Mouse (Mus musculus) lung, adult 2 months (tissue): ENCODE data around the gene Epb41l4b. TPM values are rescaled to one million over a fixed set of nuclear protein-coding genes. Genes with fewer than 3 reads are reported as not detected.

ENCODE experiments used
- DNase-seq: peaks from one replicate; pipeline ENCODE4 v3.0.0; 2022
- H3K4me1 ChIP-seq: fragments of 200-500 bp; 2 replicates; pipeline ENCODE4 v1.6.1; 2011; ENCODE audit warnings: low read length; ENCODE audit not compliant: control insufficient read depth, insufficient read depth
- H3K4me3 ChIP-seq: fragments of 200-500 bp; replicated peaks from 2 replicates; pipeline ENCODE3; 2011; ENCODE audit warnings: low read depth, mild to moderate bottlenecking, control low read depth, low read length; ENCODE audit errors: extremely low read depth
- CTCF ChIP-seq: fragments of 200-500 bp; IDR thresholded peaks from 2 replicates; pipeline ENCODE4 v1.5.1; 2011; ENCODE audit warnings: mild to moderate bottlenecking, low read length, control low read depth; ENCODE audit not compliant: insufficient read depth
- POLR2A ChIP-seq: fragments of 200-500 bp; IDR thresholded peaks from 2 replicates; pipeline ENCODE4 v1.6.1; 2011; ENCODE audit warnings: low read depth, mild to moderate bottlenecking, control low read depth, low read length, borderline replicate concordance; ENCODE audit errors: extremely low read depth
- WGBS: fragments of 180-500 bp; shearing (Covaris S2); methylation state at CpG from one replicate; pipeline ENCODE4 v1.1.7; 2018; 5-methylcytosine and 5-hydroxymethylcytosine counted together
- polyA plus RNA-seq: library from polyadenylated mRNA; depleted of rRNA; stranded (reverse); fragments of >200 nt; gene quantifications from 2 replicates; pipeline ENCODE4 v1.2.3, GENCODE M21; 2012; rRNA removed

Gene Epb41l4b
- polyA plus RNA-seq, 1 experiment: 28.9 TPM

DNA sequence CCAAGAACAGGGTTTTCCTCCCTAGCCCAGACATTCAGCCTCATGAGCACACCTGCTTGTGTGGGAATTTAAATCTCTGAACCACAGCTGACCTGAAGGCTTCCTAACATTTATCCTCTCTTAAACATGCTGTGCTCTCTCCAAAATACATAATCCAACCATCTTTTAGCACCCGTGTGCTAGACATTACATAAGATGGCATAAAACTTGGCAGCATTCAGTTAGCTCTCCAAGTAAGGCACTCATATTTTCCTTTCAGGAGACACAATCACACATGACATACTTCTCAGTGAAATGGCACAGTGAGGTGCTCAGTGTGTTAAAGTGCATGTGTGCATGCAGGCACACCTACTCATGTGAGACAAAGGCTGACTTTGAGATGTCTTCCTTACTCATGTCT lies 200.7 kb downstream of the Epb41l4b start:
- no peak for TF ChIP-seq CTCF
- TF ChIP-seq POLR2A: no peak
- no peak for DNase-seq
- WGBS: 69% methylated on average over 1 of the region's 1 CpGs
- Histone ChIP-seq H3K4me1 (no peaks in the 10 kb centered on the region; the same call in none of the 2 replicates), H3K4me3 (no peak overlapping the region)

Other genes starting within 250 kb of the Epb41l4b start
- gene Tmem245, start 196.0 kb downstream of the Epb41l4b start, polyA plus RNA-seq: 15.4 and 20.5 TPM in 2 replicates
- gene Frrs1l, start 153.0 kb downstream of the Epb41l4b start, polyA plus RNA-seq: 0.01 and 0.04 TPM in 2 replicates
- gene Ptpn3, start 158.4 kb upstream of the Epb41l4b start, polyA plus RNA-seq: 7.8 and 10.8 TPM in 2 replicates